Mouse (Mus musculus): ENCODE data around the gene Add2.

DNA sequence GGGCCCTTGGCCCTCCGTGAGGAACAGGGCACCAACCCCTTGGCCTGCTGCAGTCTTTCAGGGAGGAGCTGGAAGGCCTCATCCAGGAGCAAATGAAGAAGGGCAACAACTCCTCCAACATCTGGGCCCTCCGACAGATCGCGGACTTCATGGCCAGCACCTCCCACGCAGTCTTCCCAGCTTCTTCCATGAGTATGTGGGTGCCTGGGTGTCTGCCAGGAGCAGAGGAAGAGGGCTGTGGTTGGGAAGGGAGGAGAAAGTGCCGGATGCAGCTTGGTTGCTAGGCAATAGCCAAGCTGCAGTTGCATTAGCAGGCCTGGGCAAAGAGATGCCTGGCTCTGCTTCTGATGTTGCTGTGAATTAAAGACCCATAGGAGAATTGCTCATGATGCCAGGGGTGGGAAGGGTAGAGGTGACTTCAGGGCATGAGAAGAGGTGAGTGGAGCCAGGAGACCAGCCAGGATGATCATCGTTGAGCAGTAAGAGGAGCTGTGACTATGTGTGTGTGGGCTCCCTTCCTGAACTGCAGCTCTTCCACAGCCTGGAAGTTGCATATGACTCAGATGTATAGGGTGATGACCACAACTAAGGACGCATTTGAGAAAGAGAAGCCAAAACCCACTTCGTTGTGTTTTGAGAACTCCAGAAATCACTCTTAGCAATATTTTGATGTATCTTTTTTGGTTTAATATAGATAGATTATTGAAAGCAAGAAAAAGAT is 58.5 kb downstream of the Add2 start:
- TF ChIP-seq CTCF (conservative IDR thresholded peaks at IDR 0.05; ENCODE audit: insufficient read depth, insufficient read length, low read depth, low read length) (no peak), POLR2A (IDR thresholded peaks at IDR 0.05; ENCODE audit: low read depth, low read length) (no peak)
